Mouse (Mus musculus) ES-E14 (cell line): ENCODE results near the gene Plvap.

Source experiments
- CHD2 ChIP-seq: IDR thresholded peaks from 2 replicates; pipeline ENCODE4 v1.6.1; 2014; ENCODE audit warnings: mild to moderate bottlenecking, low read depth, low read length, inconsistent platforms
- MAFK ChIP-seq: IDR thresholded peaks from 2 replicates; pipeline ENCODE4 v1.6.1; 2014; ENCODE audit warnings: mild to moderate bottlenecking, low read depth, low read length, inconsistent platforms; ENCODE audit not compliant: insufficient read depth

DNA sequence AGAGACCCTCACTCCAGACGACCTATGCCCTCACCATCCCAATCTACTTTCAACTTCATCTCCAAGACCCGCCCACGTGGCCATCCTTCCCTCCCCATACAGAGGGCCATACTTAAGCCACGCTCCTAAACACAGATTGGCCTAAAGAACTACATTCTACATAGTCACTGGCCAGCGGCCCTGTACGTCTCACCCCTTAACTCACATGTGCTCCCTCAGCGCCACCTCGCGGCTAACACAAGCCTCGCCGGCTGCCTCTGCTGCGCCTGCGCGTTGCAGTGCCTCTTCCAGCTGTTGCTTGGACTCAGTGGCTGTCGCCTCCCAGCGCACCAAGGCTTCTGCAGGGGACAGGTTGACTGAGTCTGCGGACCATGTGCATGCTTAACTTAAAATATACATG is 10.1 kb upstream of the Plvap start:
- no peak for TF ChIP-seq MAFK
- no peak for TF ChIP-seq CHD2
